Mouse (Mus musculus): ENCODE data around the gene Tfe3. TPM values are rescaled to one million over a fixed set of nuclear protein-coding genes. Genes with fewer than 3 reads are reported as not detected.
"Not testable (repeated sequence)": the region's sequence is repeated elsewhere in the genome, so short reads cannot be mapped to it uniquely, and the experiment has no call there.

Tfe3 gene
- total and polyA plus RNA-seq, 2 experiments from 2014 or later, result 20.1 to 20.4 TPM

GRCm38 (mm10) chrX:7750432-7751116 is 11.8 kb upstream of the Tfe3 start, which contains the start of gene Ccdc120:
Gene Ccdc120 (minus strand): TSS chrX:7750905.
- Histone ChIP-seq H3K4me2 (ENCODE audit: low read depth) (peak within 1 kb of the TSS; percentile 53), H3K9ac (peak within 1 kb of the TSS; percentile 75), H3K27me3 (ENCODE audit: insufficient read depth, low read length) (no peaks in the 10 kb centered on the region), H3K27ac (ENCODE audit: low read depth, low read length) (peak within 1 kb of the TSS; percentile 57; the same call in 1 of the 2 replicates), H3K4me1 (ENCODE audit: insufficient read depth) (no peaks in the 10 kb centered on the region), H3K9me3 (ENCODE audit: low read length) (no peaks in the 10 kb centered on the region), H3K36me3 (ENCODE audit: insufficient read depth) (no peaks in the 10 kb centered on the region), H3K4me3 (ENCODE audit: low read depth, low read length) (peak within 1 kb of the TSS; percentile 58)
- WGBS, result 25% methylated on average over 51 of the region's 56 CpGs
- no peak for TF ChIP-seq CTCF (IDR thresholded peaks at IDR 0.05; ENCODE audit: low read depth)
- DNase-seq (peak; percentile 91), ATAC-seq (peak; percentile 93)

GRCm38 (mm10) chrX:7753627-7754026 is 8.7 kb upstream of the Tfe3 start:
- DNase-seq; H3K4me1 ChIP-seq (ENCODE audit: insufficient read depth); H3K27ac ChIP-seq (ENCODE audit: low read depth, low read length); ATAC-seq; H3K4me3 ChIP-seq (ENCODE audit: low read depth, low read length); H3K9me3 ChIP-seq (ENCODE audit: low read length); H3K36me3 ChIP-seq (ENCODE audit: insufficient read depth); H3K4me2 ChIP-seq (ENCODE audit: low read depth); H3K27me3 ChIP-seq (ENCODE audit: insufficient read depth, low read length); H3K9ac ChIP-seq: not testable (repeated sequence)
- 29% methylated on average over 3 of the region's 3 CpGs for WGBS
- peak; percentile 43; the same call in 1 of the 2 replicates for TF ChIP-seq CTCF (IDR thresholded peaks at IDR 0.05; ENCODE audit: low read depth)

- Histone ChIP-seq H3K36me3 (ENCODE audit: insufficient read depth) (no peaks in the 10 kb centered on the region), H3K4me1 (ENCODE audit: insufficient read depth) (no peaks in the 10 kb centered on the region), H3K4me3 (ENCODE audit: low read depth, low read length) (peak overlapping the region; percentile 53), H3K27me3 (ENCODE audit: insufficient read depth, low read length) (no peaks in the 10 kb centered on the region), H3K4me2 (ENCODE audit: low read depth) (peak overlapping the region; percentile 59), H3K9me3 (ENCODE audit: low read length) (no peaks in the 10 kb centered on the region), H3K9ac (peak overlapping the region; percentile 57), H3K27ac (ENCODE audit: low read depth, low read length) (no peak overlapping the region)
- DNase-seq, result no peak
- TF ChIP-seq CTCF (IDR thresholded peaks at IDR 0.05; ENCODE audit: low read depth), result no peak
- ATAC-seq, result no peak
- WGBS, result 31% methylated on average over 21 of the region's 21 CpGs
Observed at GRCm38 (mm10) chrX:7762921-7763197, 499 bp downstream of the Tfe3 start.

- H3K27ac ChIP-seq (ENCODE audit: low read depth, low read length), result no peak overlapping the region
- TF ChIP-seq CTCF (IDR thresholded peaks at IDR 0.05; ENCODE audit: low read depth), result no peak
- ATAC-seq (no peak), DNase-seq (no peak)
- no peaks in the 10 kb centered on the region for H3K4me1 ChIP-seq (ENCODE audit: insufficient read depth)
- H3K27me3 ChIP-seq (ENCODE audit: insufficient read depth, low read length), result no peaks in the 10 kb centered on the region
- no peak overlapping the region for H3K9ac ChIP-seq
- H3K4me3 ChIP-seq (ENCODE audit: low read depth, low read length), result peak overlapping the region; percentile 53
- H3K9me3 ChIP-seq (ENCODE audit: low read length), result no peaks in the 10 kb centered on the region
- H3K36me3 ChIP-seq (ENCODE audit: insufficient read depth), result no peaks in the 10 kb centered on the region
- WGBS, result 24% methylated on average over 22 of the region's 22 CpGs
- H3K4me2 ChIP-seq (ENCODE audit: low read depth), result peak overlapping the region; percentile 59
Observed at GRCm38 (mm10) chrX:7763631-7764393, 1.5 kb downstream of the Tfe3 start.

GRCm38 (mm10) chrX:7764657-7765280 is 2.4 kb downstream of the Tfe3 start:
- ATAC-seq, result no peak
- TF ChIP-seq CTCF (IDR thresholded peaks at IDR 0.05; ENCODE audit: low read depth), result no peak
- no peak overlapping the region for H3K27ac ChIP-seq (ENCODE audit: low read depth, low read length)
- WGBS, result 21% methylated on average over 9 of the region's 9 CpGs
- H3K4me1 ChIP-seq (ENCODE audit: insufficient read depth), result no peaks in the 10 kb centered on the region
- H3K4me2 ChIP-seq (ENCODE audit: low read depth), result peak overlapping the region; percentile 59
- no peaks in the 10 kb centered on the region for H3K27me3 ChIP-seq (ENCODE audit: insufficient read depth, low read length)
- peak overlapping the region; percentile 30 for H3K4me3 ChIP-seq (ENCODE audit: low read depth, low read length)
- DNase-seq, result no peak
- H3K9me3 ChIP-seq (ENCODE audit: low read length), result no peaks in the 10 kb centered on the region
- peaks cover 3% of the 10 kb centered on the region; the same call in 1 of the 2 replicates for H3K36me3 ChIP-seq (ENCODE audit: insufficient read depth)
- H3K9ac ChIP-seq, result no peak overlapping the region

- 24% methylated on average over 13 of the region's 13 CpGs for WGBS
- Histone ChIP-seq H3K4me2 (ENCODE audit: low read depth) (peak overlapping the region; percentile 59), H3K9me3 (ENCODE audit: low read length) (no peaks in the 10 kb centered on the region), H3K27ac (ENCODE audit: low read depth, low read length) (no peak overlapping the region), H3K4me3 (ENCODE audit: low read depth, low read length) (peak overlapping the region; percentile 30), H3K36me3 (ENCODE audit: insufficient read depth) (peaks cover 3% of the 10 kb centered on the region; the same call in 1 of the 2 replicates), H3K27me3 (ENCODE audit: insufficient read depth, low read length) (no peaks in the 10 kb centered on the region), H3K4me1 (ENCODE audit: insufficient read depth) (no peaks in the 10 kb centered on the region), H3K9ac (peak overlapping the region; percentile 28; the same call in 1 of the 2 replicates)
- ATAC-seq (no peak), DNase-seq (no peak)
- no peak for TF ChIP-seq CTCF (IDR thresholded peaks at IDR 0.05; ENCODE audit: low read depth)
Observed at GRCm38 (mm10) chrX:7765281-7765670, 2.9 kb downstream of the Tfe3 start.

Data from forebrain, postnatal 0 days (tissue).